Mouse (Mus musculus): ENCODE measurements around the gene Ak2. TPM values are rescaled to one million over a fixed set of nuclear protein-coding genes. Genes with fewer than 3 reads are reported as not detected.
A peak's percentile ranks its signal among the peaks of the same experiment; 100 is the strongest.

Ak2 gene
- polyA plus RNA-seq, 1 experiment: 60.1 TPM

GRCm38 (mm10) chr4:129050901-129051417 lies 59.2 kb downstream of the Ak2 start:
- Histone ChIP-seq H3K4me3 (ENCODE audit: control insufficient read depth, insufficient read depth, low read length) (no peak overlapping the region), H3K27ac (ENCODE audit: control insufficient read depth, insufficient read depth, low read length) (no peak overlapping the region), H3K36me3 (ENCODE audit: control insufficient read depth, insufficient read depth, low read length) (no peaks in the 10 kb centered on the region), H3K27me3 (ENCODE audit: control insufficient read depth, insufficient read depth, low read length) (peaks cover 10% of the 10 kb centered on the region), H3K4me1 (replicated peaks; ENCODE audit: control insufficient read depth, insufficient read depth, low read length) (peaks cover 5% of the 10 kb centered on the region)
- 90% methylated on average over 6 of the region's 6 CpGs for whole genome bisulfite sequencing
- no peak for DNase-seq
- TF ChIP-seq POLR2A (IDR thresholded peaks at IDR 0.05; ENCODE audit: control insufficient read depth, extremely low read depth, insufficient read depth, low read length, poor library complexity): no peak
- TF ChIP-seq CTCF (IDR thresholded peaks at IDR 0.05; ENCODE audit: borderline replicate concordance, control insufficient read depth, extremely low read depth, insufficient read depth, low read length, poor library complexity): no peak

DNA sequence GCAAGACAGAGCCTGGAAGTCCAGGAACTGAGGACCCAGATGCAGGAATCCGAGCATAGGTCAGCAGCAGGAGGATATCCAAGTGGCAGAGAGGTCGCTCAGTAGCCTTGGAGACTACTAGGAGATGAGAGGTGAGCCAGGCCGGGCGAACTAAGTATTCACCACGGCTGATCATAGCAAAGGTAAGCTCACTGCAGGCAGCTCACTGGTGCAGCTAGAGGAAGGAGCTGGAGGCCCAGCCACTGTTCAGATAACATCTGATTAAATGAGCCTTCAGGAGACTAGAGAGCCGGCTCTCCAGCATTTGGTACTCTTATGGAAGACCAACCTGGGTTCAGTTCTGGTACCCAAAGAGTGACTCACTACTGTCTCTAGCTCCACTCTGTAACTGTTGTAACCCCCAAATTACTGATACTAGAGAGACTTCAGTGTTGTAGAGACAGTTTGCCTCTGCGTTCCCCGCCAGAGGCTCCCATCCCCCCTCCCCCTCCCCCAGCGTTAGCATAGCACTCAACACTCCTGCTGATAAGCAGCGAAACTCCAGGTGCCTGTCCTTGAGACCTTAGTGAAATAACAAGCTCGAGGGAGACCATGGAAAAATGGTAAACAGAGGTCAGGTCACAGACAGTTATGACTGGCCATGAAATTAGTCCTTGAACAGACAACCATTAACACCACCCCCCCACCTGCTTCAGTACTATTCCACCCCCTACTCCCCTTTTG lies 59.9 kb downstream of the Ak2 start:
- no peak for TF ChIP-seq CTCF (IDR thresholded peaks at IDR 0.05; ENCODE audit: borderline replicate concordance, control insufficient read depth, extremely low read depth, insufficient read depth, low read length, poor library complexity)
- TF ChIP-seq POLR2A (IDR thresholded peaks at IDR 0.05; ENCODE audit: control insufficient read depth, extremely low read depth, insufficient read depth, low read length, poor library complexity): no peak
- Histone ChIP-seq H3K27me3 (ENCODE audit: control insufficient read depth, insufficient read depth, low read length) (peaks cover 10% of the 10 kb centered on the region), H3K27ac (ENCODE audit: control insufficient read depth, insufficient read depth, low read length) (no peak overlapping the region), H3K36me3 (ENCODE audit: control insufficient read depth, insufficient read depth, low read length) (no peaks in the 10 kb centered on the region), H3K4me1 (replicated peaks; ENCODE audit: control insufficient read depth, insufficient read depth, low read length) (peaks cover 5% of the 10 kb centered on the region), H3K4me3 (ENCODE audit: control insufficient read depth, insufficient read depth, low read length) (no peak overlapping the region)
- WGBS: 85% methylated on average over 11 of the region's 11 CpGs
- no peak for DNase-seq

DNA sequence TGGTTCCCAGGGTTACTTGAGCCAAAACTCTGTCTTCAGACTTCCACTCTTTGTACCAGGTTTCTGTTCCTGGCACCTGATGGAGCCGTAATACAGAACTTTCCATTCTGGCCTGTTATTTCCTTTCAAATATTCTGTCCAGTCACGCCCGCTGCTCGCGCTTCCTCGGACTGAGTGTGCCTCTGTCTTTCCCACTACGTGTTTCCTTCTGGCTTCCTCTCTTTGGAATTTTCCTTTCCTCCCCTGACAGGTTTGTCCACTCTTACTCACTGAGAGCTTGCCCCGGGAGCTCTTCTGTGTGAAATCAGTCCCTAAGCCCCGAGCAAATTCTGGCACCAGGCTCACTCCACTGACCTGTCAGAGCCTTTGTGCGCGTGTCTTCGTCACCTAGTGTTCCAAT lies 63.0 kb downstream of the Ak2 start:
- no peak overlapping the region for H3K27ac ChIP-seq (ENCODE audit: control insufficient read depth, insufficient read depth, low read length)

DNA sequence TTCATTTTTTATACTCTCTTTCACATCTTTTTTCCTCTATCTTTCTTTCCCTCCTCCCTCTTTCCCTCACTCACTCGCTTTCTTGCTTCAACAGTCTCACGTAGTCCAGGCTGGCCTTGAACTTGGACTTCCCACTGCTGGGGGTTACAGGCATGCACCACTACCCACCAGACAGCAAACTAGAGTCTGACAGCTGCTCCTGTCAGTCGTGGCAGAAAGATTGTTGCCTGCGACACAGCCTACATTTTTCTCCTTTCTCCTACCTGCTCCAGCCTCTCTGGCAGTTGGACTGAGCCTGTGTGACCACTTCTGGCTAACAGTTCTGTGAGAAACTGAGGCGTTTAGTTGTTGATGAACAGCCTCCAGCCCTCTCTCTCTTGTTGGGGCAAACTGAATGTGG lies 63.8 kb downstream of the Ak2 start:
- TF ChIP-seq CTCF (IDR thresholded peaks at IDR 0.05; ENCODE audit: borderline replicate concordance, control insufficient read depth, extremely low read depth, insufficient read depth, low read length, poor library complexity) (no peak), POLR2A (IDR thresholded peaks at IDR 0.05; ENCODE audit: control insufficient read depth, extremely low read depth, insufficient read depth, low read length, poor library complexity) (no peak)
- Histone ChIP-seq H3K4me1 (replicated peaks; ENCODE audit: control insufficient read depth, insufficient read depth, low read length) (peaks cover 7% of the 10 kb centered on the region; the same call in 1 of the 2 replicates), H3K27ac (ENCODE audit: control insufficient read depth, insufficient read depth, low read length) (no peak overlapping the region), H3K36me3 (ENCODE audit: control insufficient read depth, insufficient read depth, low read length) (no peaks in the 10 kb centered on the region), H3K4me3 (ENCODE audit: control insufficient read depth, insufficient read depth, low read length) (no peak overlapping the region), H3K27me3 (ENCODE audit: control insufficient read depth, insufficient read depth, low read length) (no peaks in the 10 kb centered on the region; the same call in 1 of the 2 replicates)
- no peak for DNase-seq
- WGBS: 90% methylated on average over 5 of the region's 5 CpGs

More for the DNA sequence above, 63.0 kb downstream of the Ak2 start:
- TF ChIP-seq CTCF (IDR thresholded peaks at IDR 0.05; ENCODE audit: borderline replicate concordance, control insufficient read depth, extremely low read depth, insufficient read depth, low read length, poor library complexity) (no peak), POLR2A (IDR thresholded peaks at IDR 0.05; ENCODE audit: control insufficient read depth, extremely low read depth, insufficient read depth, low read length, poor library complexity) (no peak)
- peaks cover 7% of the 10 kb centered on the region; the same call in 1 of the 2 replicates for H3K4me1 ChIP-seq (replicated peaks; ENCODE audit: control insufficient read depth, insufficient read depth, low read length)
- 97% methylated on average over 12 of the region's 12 CpGs for WGBS
- no peak for DNase-seq
- no peaks in the 10 kb centered on the region; the same call in 1 of the 2 replicates for H3K27me3 ChIP-seq (ENCODE audit: control insufficient read depth, insufficient read depth, low read length)
- H3K36me3 ChIP-seq (ENCODE audit: control insufficient read depth, insufficient read depth, low read length): no peaks in the 10 kb centered on the region
- H3K4me3 ChIP-seq (ENCODE audit: control insufficient read depth, insufficient read depth, low read length): no peak overlapping the region

- peak; percentile 73; the same call in 1 of the 2 replicates for TF ChIP-seq CTCF (IDR thresholded peaks at IDR 0.05; ENCODE audit: borderline replicate concordance, control insufficient read depth, extremely low read depth, insufficient read depth, low read length, poor library complexity)
- TF ChIP-seq POLR2A (IDR thresholded peaks at IDR 0.05; ENCODE audit: control insufficient read depth, extremely low read depth, insufficient read depth, low read length, poor library complexity): peak; percentile 97
- Histone ChIP-seq H3K36me3 (ENCODE audit: control insufficient read depth, insufficient read depth, low read length) (no peaks in the 10 kb centered on the region), H3K4me1 (replicated peaks; ENCODE audit: control insufficient read depth, insufficient read depth, low read length) (peaks cover 7% of the 10 kb centered on the region; the same call in 1 of the 2 replicates), H3K27me3 (ENCODE audit: control insufficient read depth, insufficient read depth, low read length) (no peaks in the 10 kb centered on the region), H3K27ac (ENCODE audit: control insufficient read depth, insufficient read depth, low read length) (no peak overlapping the region), H3K4me3 (ENCODE audit: control insufficient read depth, insufficient read depth, low read length) (peak overlapping the region; percentile 79)
- 6% methylated on average over 44 of the region's 44 CpGs for WGBS
- DNase-seq: peak; percentile 94
Observed at GRCm38 (mm10) chr4:129057533-129058206, 65.9 kb downstream of the Ak2 start.
